In genomic region chr8:8487706-8488105, GRCm38 (mm10) we compare ENCODE assay signal across 10 mouse cellular contexts.
DNase-seq lines count a peak whose midpoint lies in the region; ATAC-seq lines count a peak whose summit lies in the region.
"Had no signal": no experiment of that assay in that cellular context is flagged by ENCODE, and none has a peak within 500 bp of the region (broad histone marks: within the 10 kb centered on the region; RNA-seq: fewer than 3 reads in every experiment).

No protein-coding gene starts in this region.

- H3K4me3 ChIP-seq in heart, embryonic 15.5 days: no peak overlapping the region
- no peak overlapping the region for H3K4me3 ChIP-seq in neural tube, embryonic 15.5 days (replicated peaks)
- no peak overlapping the region for H3K4me3 ChIP-seq in embryonic facial prominence, embryonic 14.5 days (ENCODE audit: low read depth, low read length)
- no peak overlapping the region for H3K4me3 ChIP-seq in stomach, embryonic 16.5 days (replicated peaks; ENCODE audit: low read length)

- H3K27ac ChIP-seq in heart, embryonic 15.5 days: no peak overlapping the region
- H3K27ac ChIP-seq in neural tube, embryonic 15.5 days (replicated peaks): no peak overlapping the region
- H3K27ac ChIP-seq in embryonic facial prominence, embryonic 14.5 days (replicated peaks; ENCODE audit: low read depth, low read length): no peak overlapping the region
- no peak overlapping the region for H3K27ac ChIP-seq in stomach, embryonic 16.5 days (ENCODE audit: low read length)
- H3K27ac ChIP-seq: macrophage had no signal

- no peak for DNase-seq in heart, postnatal 4 days
- DNase-seq in neural tube, embryonic 10.5 days (ENCODE audit: extremely low spot score, low spot score): peak; percentile 31
- peak; percentile 58 for DNase-seq in embryonic facial prominence, embryonic 14.5 days (ENCODE audit: low spot score)
- DNase-seq in B cell, adult 2 months: no peak

- no peaks in the 10 kb centered on the region for H3K27me3 ChIP-seq in heart, embryonic 15.5 days
- H3K27me3 ChIP-seq in neural tube, embryonic 15.5 days (replicated peaks): no peaks in the 10 kb centered on the region
- peaks cover 15% of the 10 kb centered on the region; the same call in 1 of the 2 replicates for H3K27me3 ChIP-seq in embryonic facial prominence, embryonic 14.5 days (replicated peaks; ENCODE audit: control insufficient read depth, insufficient read depth, low read length)
- no peaks in the 10 kb centered on the region for H3K27me3 ChIP-seq in stomach, embryonic 16.5 days (ENCODE audit: control insufficient read depth, insufficient read depth, low read length)

- ATAC-seq in heart, embryonic 15.5 days (replicated peaks; ENCODE audit: insufficient number of reproducible peaks, insufficient read depth, low FRiP score, low read depth): no peak
- no peak for ATAC-seq in neural tube, embryonic 15.5 days (ENCODE audit: low FRiP score)
- peak; percentile 46; the same call in 1 of the 2 replicates for ATAC-seq in embryonic facial prominence, embryonic 14.5 days (ENCODE audit: low read depth)
- ATAC-seq in stomach, embryonic 16.5 days (ENCODE audit: insufficient read depth, low FRiP score): peak; percentile 64; the same call in 1 of the 2 replicates
- no peak for ATAC-seq in megakaryocyte progenitor cell, adult 5-6 weeks (replicated peaks; ENCODE audit: poor library complexity)

- H3K4me1 ChIP-seq in heart, embryonic 15.5 days (replicated peaks): peaks cover 29% of the 10 kb centered on the region
- H3K4me1 ChIP-seq in neural tube, embryonic 15.5 days: peaks cover 34% of the 10 kb centered on the region
- H3K4me1 ChIP-seq in embryonic facial prominence, embryonic 14.5 days (ENCODE audit: control insufficient read depth, insufficient read depth, low read length): peaks cover 25% of the 10 kb centered on the region
- peaks cover 19% of the 10 kb centered on the region for H3K4me1 ChIP-seq in stomach, embryonic 16.5 days (ENCODE audit: control insufficient read depth, insufficient read depth, low read length)

- no peaks in the 10 kb centered on the region for H3K9me3 ChIP-seq in heart, embryonic 15.5 days (replicated peaks)
- no peaks in the 10 kb centered on the region for H3K9me3 ChIP-seq in neural tube, embryonic 15.5 days (replicated peaks)
- H3K9me3 ChIP-seq in embryonic facial prominence, embryonic 14.5 days (ENCODE audit: control insufficient read depth, low read length): no peaks in the 10 kb centered on the region
- H3K9me3 ChIP-seq in stomach, embryonic 16.5 days (replicated peaks; ENCODE audit: control insufficient read depth, low read length): no peaks in the 10 kb centered on the region
- H3K9me3 ChIP-seq: G1E had no signal

- no peak overlapping the region for H3K9ac ChIP-seq in heart, embryonic 15.5 days
- no peak overlapping the region for H3K9ac ChIP-seq in neural tube, embryonic 15.5 days (replicated peaks)
- H3K9ac ChIP-seq in embryonic facial prominence, embryonic 14.5 days (ENCODE audit: low read depth, low read length): no peak overlapping the region
- H3K9ac ChIP-seq in stomach, embryonic 16.5 days (ENCODE audit: low read length): no peak overlapping the region; the same call in 1 of the 2 replicates

- no peaks in the 10 kb centered on the region for H3K36me3 ChIP-seq in heart, embryonic 15.5 days
- no peaks in the 10 kb centered on the region for H3K36me3 ChIP-seq in neural tube, embryonic 15.5 days
- no peaks in the 10 kb centered on the region for H3K36me3 ChIP-seq in embryonic facial prominence, embryonic 14.5 days (ENCODE audit: control insufficient read depth, insufficient read depth, low read length)
- no peaks in the 10 kb centered on the region for H3K36me3 ChIP-seq in stomach, embryonic 16.5 days (ENCODE audit: control insufficient read depth, insufficient read depth, low read length)
- H3K36me3 ChIP-seq: G1E had no signal

- H3K4me2 ChIP-seq in heart, embryonic 15.5 days: peak overlapping the region; percentile 68; the same call in 1 of the 2 replicates
- no peak overlapping the region for H3K4me2 ChIP-seq in neural tube, embryonic 15.5 days
- 0 out of 2 replicates have a peak overlapping the region, but pooled peaks have one; percentile 3 for H3K4me2 ChIP-seq in embryonic facial prominence, embryonic 14.5 days (ENCODE audit: low read depth, low read length)
- H3K4me2 ChIP-seq in stomach, embryonic 16.5 days (ENCODE audit: low read depth, low read length): peak overlapping the region; percentile 36; the same call in 1 of the 2 replicates

- 23% methylated on average over 5 of the region's 5 CpGs for WGBS in heart, embryonic 15.5 days
- 11% methylated on average over 5 of the region's 5 CpGs for WGBS in neural tube, embryonic 15.5 days
- WGBS in embryonic facial prominence, embryonic 14.5 days: 23% methylated on average over 5 of the region's 5 CpGs
- 31% methylated on average over 5 of the region's 5 CpGs for WGBS in stomach, embryonic 16.5 days

Comparison
In these comparisons a context has a peak if more than half of its experiments do, and no peak if none do; other contexts are left out.
1. ATAC-seq: peak in embryonic facial prominence, embryonic 14.5 days (single experiment) and stomach, embryonic 16.5 days (single experiment); none in heart, embryonic 15.5 days (single experiment), neural tube, embryonic 15.5 days (single experiment) and megakaryocyte progenitor cell, adult 5-6 weeks (single experiment).
2. DNase-seq: peak in neural tube, embryonic 10.5 days (single experiment) and embryonic facial prominence, embryonic 14.5 days (single experiment); none in heart, postnatal 4 days (single experiment) and B cell, adult 2 months (0 of 2).